Mouse (Mus musculus) embryonic facial prominence, embryonic 14.5 days (tissue): ENCODE data around the gene Als2. TPM values are rescaled to one million over a fixed set of nuclear protein-coding genes. Genes with fewer than 3 reads are reported as not detected.

Source experiments
- ATAC-seq: fragments of 200-750 bp; cut with Nextera tagmentation; 2 replicates; pipeline ENCODE4 v1.8.0; 2017; ENCODE audit warnings: low read depth, moderate number of reproducible peaks, moderate TSS enrichment
- DNase-seq: peaks from one replicate; pipeline ENCODE4 v3.0.0-alpha.2; 2015; ENCODE audit warnings: low spot score
- H3K27ac ChIP-seq: fragments of 300-500 bp; sonication (generic); replicated peaks from 2 replicates; pipeline ENCODE4 v1.5.1; 2014; ENCODE audit warnings: low read depth, mild to moderate bottlenecking, low read length, moderate library complexity
- H3K27me3 ChIP-seq: fragments of 300-500 bp; sonication (generic); replicated peaks from 2 replicates; pipeline ENCODE4 v1.6.1; 2014; ENCODE audit warnings: low read length; ENCODE audit not compliant: control insufficient read depth, insufficient read depth
- H3K36me3 ChIP-seq: fragments of 300-500 bp; sonication (generic); 2 replicates; pipeline ENCODE4 v1.6.1; 2014; ENCODE audit warnings: low read length, mixed read lengths; ENCODE audit not compliant: control insufficient read depth, insufficient read depth
- H3K4me1 ChIP-seq: fragments of 300-500 bp; sonication (generic); 2 replicates; pipeline ENCODE4 v1.6.1; 2014; ENCODE audit warnings: antibody characterized with exemption, low read length; ENCODE audit not compliant: control insufficient read depth, insufficient read depth
- H3K4me2 ChIP-seq: fragments of 300-500 bp; sonication (generic); 2 replicates; pipeline ENCODE4 v1.6.1; 2014; ENCODE audit warnings: low read depth, mild to moderate bottlenecking, low read length, moderate library complexity, mixed read lengths
- H3K4me3 ChIP-seq: fragments of 300-500 bp; sonication (generic); 2 replicates; pipeline ENCODE4 v1.5.1; 2014; ENCODE audit warnings: low read depth, mild to moderate bottlenecking, low read length
- H3K9ac ChIP-seq: fragments of 300-500 bp; sonication (generic); 2 replicates; pipeline ENCODE4 v1.6.1; 2014; ENCODE audit warnings: low read depth, mild to moderate bottlenecking, low read length, moderate library complexity, mixed read lengths
- H3K9me3 ChIP-seq: fragments of 300-500 bp; sonication (generic); 2 replicates; pipeline ENCODE4 v1.6.1; 2016; ENCODE audit warnings: low read length; ENCODE audit not compliant: control insufficient read depth
- WGBS: fragments of 180-500 bp; shearing (Covaris S2); extraction: QIAGEN DNeasy Blood & Tissue Kit; methylation state at CpG from one replicate; pipeline ENCODE4 v1.1.7; 2014; 5-methylcytosine and 5-hydroxymethylcytosine counted together
- polyA plus RNA-seq: library from polyadenylated mRNA; unstranded; fragments of >200 nt; fragmentation: Nextera tagmentation; extraction: Ambion mirVana; gene quantifications from 2 replicates; pipeline ENCODE4 v1.2.1, GENCODE M21; 2014

Als2 gene
- polyA plus RNA-seq, 1 experiment from 2014 or later, result 9.3 TPM

DNA sequence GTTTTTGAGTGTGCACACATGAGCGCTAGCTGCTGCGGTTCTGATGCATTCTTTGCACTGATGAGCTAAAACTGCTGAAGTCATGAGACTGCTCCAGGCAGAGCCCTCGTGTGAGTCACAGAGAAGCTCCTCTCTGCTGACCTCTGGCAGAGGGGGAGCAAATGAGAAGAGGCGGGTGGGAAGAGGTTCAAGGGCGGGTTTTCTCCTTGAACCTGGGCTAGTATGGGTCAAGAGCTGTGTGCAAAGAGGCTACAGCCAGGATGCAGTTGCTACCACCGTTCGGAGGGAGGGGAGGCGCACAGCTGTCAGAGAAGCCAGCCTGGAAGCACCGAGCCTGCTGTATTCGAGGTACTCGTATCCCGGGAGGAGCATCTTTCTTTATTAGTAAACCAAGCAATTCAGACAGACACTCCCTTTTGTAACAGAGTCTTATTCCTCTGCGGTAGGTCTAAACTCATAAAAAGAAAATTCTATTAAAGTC lies 19.8 kb upstream of the Als2 start, which contains the start of gene Cdk15:
TSS of gene Cdk15 (plus strand) at position 156 of the 481 bp plus-strand sequence.
- ATAC-seq, result peak; percentile 53; the same call in 1 of the 2 replicates
- Histone ChIP-seq H3K4me1 (peaks cover 13% of the 10 kb centered on the region), H3K9ac (no peak within 1 kb of the TSS), H3K4me3 (peak within 1 kb of the TSS; percentile 2; the same call in 1 of the 2 replicates), H3K36me3 (no peaks in the 10 kb centered on the region), H3K27me3 (no peaks in the 10 kb centered on the region), H3K9me3 (no peaks in the 10 kb centered on the region), H3K4me2 (peak within 1 kb of the TSS; percentile 38), H3K27ac (no peak within 1 kb of the TSS)
- WGBS, result 11% methylated on average over 12 of the region's 13 CpGs
- DNase-seq, result peak; percentile 65

DNA sequence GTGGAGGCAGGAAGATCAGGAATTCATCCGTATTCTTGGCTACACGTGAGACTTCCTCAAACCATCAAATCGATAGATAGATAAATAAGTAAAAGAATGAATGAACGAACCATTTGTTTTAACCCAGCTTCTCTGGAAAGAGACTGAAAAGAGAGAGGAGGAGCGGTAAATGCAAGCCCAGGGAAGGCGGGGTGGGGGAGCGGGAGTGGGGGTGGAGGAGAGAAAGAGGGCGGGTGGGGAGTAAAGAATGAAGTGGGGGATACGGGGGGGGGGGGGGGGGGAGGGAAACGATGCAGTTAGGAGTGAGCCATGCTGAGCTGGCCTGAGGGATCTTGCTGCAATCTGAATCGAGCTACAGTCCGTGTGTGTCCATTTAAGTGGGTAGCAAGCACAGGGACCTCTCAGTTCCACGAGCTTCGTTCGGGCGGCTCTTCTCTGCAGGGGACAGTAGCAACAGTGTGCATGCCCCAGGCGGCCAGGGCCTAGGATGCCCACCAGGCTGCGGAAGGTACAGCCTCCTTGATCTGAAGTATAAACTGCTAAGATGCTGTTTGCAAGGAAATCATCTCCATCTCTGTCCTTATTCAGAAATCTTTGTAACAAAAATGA lies 16.4 kb upstream of the Als2 start:
- Histone ChIP-seq H3K9ac (peak overlapping the region; percentile 30; the same call in 1 of the 2 replicates), H3K4me1 (peaks cover 13% of the 10 kb centered on the region), H3K9me3 (no peaks in the 10 kb centered on the region), H3K27ac (no peak overlapping the region), H3K4me3 (peak overlapping the region; percentile 23), H3K27me3 (no peaks in the 10 kb centered on the region), H3K36me3 (no peaks in the 10 kb centered on the region), H3K4me2 (peak overlapping the region; percentile 58)
- WGBS, result 3% methylated on average over 14 of the region's 18 CpGs
- DNase-seq, result peak; percentile 9
- ATAC-seq, result peak; percentile 50; the same call in 1 of the 2 replicates

DNA sequence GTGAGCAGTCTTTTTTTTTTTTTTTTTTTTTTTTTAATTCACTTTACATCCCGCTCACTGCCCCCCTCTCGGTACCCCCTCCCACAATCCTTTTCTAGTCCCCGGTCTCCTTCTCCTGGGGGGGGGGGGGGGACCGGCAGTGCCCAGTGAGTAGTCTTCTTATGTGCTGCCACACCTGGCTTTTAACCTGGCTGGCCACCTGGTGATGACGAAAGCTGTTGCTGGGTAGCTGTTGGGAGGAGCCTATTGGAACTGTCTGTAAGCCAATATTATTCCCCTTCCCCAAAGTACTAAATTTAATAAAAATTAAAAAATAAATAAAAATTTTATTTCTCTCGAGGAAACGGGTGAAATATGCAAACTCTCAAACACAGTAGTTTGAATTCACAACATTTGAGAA lies 15.7 kb upstream of the Als2 start:
- H3K9ac ChIP-seq, result no peak overlapping the region
- H3K36me3 ChIP-seq, result no peaks in the 10 kb centered on the region
- no peaks in the 10 kb centered on the region for H3K9me3 ChIP-seq
- H3K27ac ChIP-seq, result no peak overlapping the region
- H3K27me3 ChIP-seq, result no peaks in the 10 kb centered on the region
- H3K4me1 ChIP-seq, result peaks cover 13% of the 10 kb centered on the region
- 8% methylated on average over 7 of the region's 7 CpGs for WGBS
- peak overlapping the region; percentile 58 for H3K4me2 ChIP-seq
- ATAC-seq (0 out of 2 replicates have a peak, but pooled peaks have one; percentile 41), DNase-seq (peak; percentile 33)
- H3K4me3 ChIP-seq, result peak overlapping the region; percentile 23

DNA sequence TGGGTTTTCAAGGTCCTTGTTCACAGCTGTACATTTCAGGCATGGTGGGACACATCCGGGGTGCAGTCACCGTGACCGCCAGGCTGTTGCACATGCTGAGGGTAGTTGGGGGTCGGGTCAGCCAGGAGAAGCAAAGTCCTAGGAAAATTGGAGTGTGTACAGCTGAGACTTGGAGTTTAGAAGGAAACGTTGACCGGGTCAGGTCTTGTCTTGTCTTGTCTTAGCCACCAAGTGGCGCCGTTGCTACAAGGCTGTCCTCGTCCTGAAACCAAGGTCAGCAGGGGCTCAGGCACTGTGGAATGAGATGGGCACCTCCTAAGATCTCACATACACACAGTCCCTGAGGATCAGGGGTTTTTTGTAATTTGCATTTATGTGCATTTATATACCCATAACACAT lies 10.6 kb upstream of the Als2 start:
- Histone ChIP-seq H3K4me2 (no peak overlapping the region), H3K4me3 (no peak overlapping the region), H3K27me3 (no peaks in the 10 kb centered on the region), H3K4me1 (no peaks in the 10 kb centered on the region), H3K36me3 (no peaks in the 10 kb centered on the region), H3K9me3 (no peaks in the 10 kb centered on the region), H3K27ac (no peak overlapping the region), H3K9ac (no peak overlapping the region)
- DNase-seq (peak; percentile 68), ATAC-seq (peak; percentile 60; the same call in 1 of the 2 replicates)
- WGBS, result 3% methylated on average over 9 of the region's 9 CpGs

DNA sequence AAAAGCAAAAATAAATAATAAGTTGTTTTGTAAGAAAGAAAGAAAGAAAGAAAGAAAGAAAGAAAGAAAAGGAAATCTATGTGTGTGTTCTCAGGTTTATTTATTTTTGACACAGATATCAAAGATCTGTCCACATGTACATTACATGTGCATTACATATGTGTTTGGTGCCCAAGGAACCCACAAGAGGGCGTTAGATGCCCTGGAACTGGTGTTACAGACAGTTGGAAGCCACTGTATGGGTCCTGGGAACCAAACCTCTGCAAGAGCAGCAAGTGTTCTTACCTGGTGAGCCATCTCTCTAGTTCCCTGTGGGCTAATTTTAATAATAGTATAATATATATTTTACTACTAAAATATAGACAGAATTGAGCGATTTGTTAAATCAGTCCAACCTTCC lies 6.7 kb upstream of the Als2 start:
- ATAC-seq (no peak), DNase-seq (no peak)
- Histone ChIP-seq H3K9ac (no peak overlapping the region), H3K27ac (no peak overlapping the region), H3K36me3 (no peaks in the 10 kb centered on the region), H3K4me2 (no peak overlapping the region), H3K9me3 (no peaks in the 10 kb centered on the region), H3K27me3 (no peaks in the 10 kb centered on the region), H3K4me3 (no peak overlapping the region), H3K4me1 (no peaks in the 10 kb centered on the region)
- WGBS, result 59% methylated on average over 2 of the region's 2 CpGs

DNA sequence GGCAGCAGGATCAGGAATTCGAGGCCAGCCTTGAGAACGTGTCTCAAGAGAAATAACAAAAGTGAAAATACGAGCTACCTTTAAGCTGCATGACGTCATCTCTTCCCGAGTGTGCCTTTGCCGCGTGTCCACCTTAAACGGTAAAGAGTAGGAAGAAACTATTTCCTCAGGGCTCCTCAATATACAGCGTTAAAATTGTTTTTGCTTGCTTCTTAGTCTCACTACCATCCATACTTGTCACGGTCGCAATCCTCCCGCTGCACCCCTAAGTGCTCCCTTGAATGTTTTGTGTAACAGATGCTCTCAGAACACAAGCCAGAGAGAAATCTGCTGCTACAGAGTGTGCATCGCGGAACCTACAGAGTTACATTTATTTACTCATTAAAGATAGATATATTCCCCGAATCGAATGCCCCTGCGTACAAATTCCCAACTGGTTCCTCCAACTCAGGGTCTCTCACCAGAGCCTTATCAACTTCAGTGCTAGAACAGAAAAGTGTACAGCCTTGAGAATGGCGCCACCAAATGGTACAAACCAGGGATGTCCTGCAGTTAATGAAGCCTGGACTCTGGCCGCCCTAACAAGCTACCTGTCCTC lies 682 bp upstream of the Als2 start:
- no peaks in the 10 kb centered on the region for H3K36me3 ChIP-seq
- H3K4me3 ChIP-seq, result peak overlapping the region; percentile 84
- H3K4me2 ChIP-seq, result peak overlapping the region; percentile 56
- ATAC-seq, result peak; percentile 31
- no peaks in the 10 kb centered on the region for H3K27me3 ChIP-seq
- peak; percentile 78 for DNase-seq
- H3K27ac ChIP-seq, result peak overlapping the region; percentile 58; the same call in 1 of the 2 replicates
- H3K4me1 ChIP-seq, result peaks cover 5% of the 10 kb centered on the region; the same call in 1 of the 2 replicates
- no peaks in the 10 kb centered on the region for H3K9me3 ChIP-seq
- WGBS, result under 1% methylated on average over 19 of the region's 19 CpGs
- peak overlapping the region; percentile 60 for H3K9ac ChIP-seq

DNA sequence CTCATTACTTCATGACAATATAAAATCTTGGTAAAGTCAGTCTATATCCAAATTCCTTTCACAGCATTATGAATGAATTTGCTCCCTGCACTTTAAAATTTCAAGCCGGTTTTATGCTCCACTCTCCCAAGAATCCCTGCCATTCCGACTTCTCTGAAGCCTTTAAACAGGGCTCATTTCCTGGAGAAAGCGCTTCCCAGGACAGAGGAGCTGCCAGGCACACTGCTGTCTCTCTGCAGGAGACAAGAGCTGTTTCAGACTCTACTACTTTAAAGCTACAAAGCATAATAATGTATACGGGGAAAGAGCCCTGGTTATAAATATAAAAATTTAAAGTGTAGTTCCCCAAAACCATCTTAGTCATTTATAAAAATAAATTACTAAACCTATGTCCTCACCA lies 7.8 kb downstream of the Als2 start:
- no peak for DNase-seq
- no peak overlapping the region for H3K27ac ChIP-seq
- no peak overlapping the region for H3K4me2 ChIP-seq
- no peaks in the 10 kb centered on the region for H3K9me3 ChIP-seq
- H3K36me3 ChIP-seq, result no peaks in the 10 kb centered on the region
- H3K4me1 ChIP-seq, result no peaks in the 10 kb centered on the region
- ATAC-seq, result no peak
- no peaks in the 10 kb centered on the region for H3K27me3 ChIP-seq
- H3K9ac ChIP-seq, result no peak overlapping the region
- 41% methylated on average over 4 of the region's 4 CpGs for WGBS
- H3K4me3 ChIP-seq, result no peak overlapping the region

DNA sequence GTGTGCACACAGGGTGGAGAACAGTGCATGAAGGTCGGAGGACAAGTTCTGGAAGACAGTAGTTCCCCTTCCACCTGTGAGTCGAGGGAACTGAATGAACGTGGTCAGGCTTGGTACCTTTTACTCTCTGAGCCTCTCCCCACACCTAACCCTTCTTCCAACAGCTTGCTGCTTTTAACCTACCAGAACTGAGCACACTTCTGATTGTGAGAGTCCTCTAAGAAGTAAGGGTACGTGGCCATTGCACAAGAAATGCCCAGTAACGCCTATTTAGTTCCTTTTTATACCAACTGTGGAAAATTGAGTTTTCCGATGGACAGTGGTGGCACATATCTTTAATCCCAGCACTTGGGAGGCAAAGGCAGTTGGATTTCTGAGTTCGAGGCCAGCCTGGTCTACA lies 8.5 kb downstream of the Als2 start:
- WGBS, result 82% methylated on average over 7 of the region's 7 CpGs
- Histone ChIP-seq H3K4me1 (no peaks in the 10 kb centered on the region), H3K27ac (no peak overlapping the region), H3K4me2 (no peak overlapping the region), H3K36me3 (0 out of 2 replicates have a peak, but pooled peaks cover 1% of the 10 kb centered on the region), H3K9me3 (no peaks in the 10 kb centered on the region), H3K4me3 (no peak overlapping the region), H3K27me3 (no peaks in the 10 kb centered on the region), H3K9ac (no peak overlapping the region)
- DNase-seq, result no peak
- ATAC-seq, result no peak
